Mouse (Mus musculus) adrenal gland, adult 18-20 months (tissue): Measurements from ENCODE around the gene Olfr1471. TPM values are rescaled to one million over a fixed set of nuclear protein-coding genes. Genes with fewer than 3 reads are reported as not detected.
"Not testable (repeated sequence)": the region's sequence is repeated elsewhere in the genome, so short reads cannot be mapped to it uniquely, and the experiment has no call there.

Experiments used
- DNase-seq, 2 experiments: peaks; one replicate each; pipeline ENCODE4 v3.0.0; 2021 to 2022; ENCODE audit warnings: low spot score in 2 of 2
- long read RNA-seq, 2 experiments: library from polyadenylated mRNA; stranded (forward); transcript quantifications; one replicate each; pipeline ENCODE4 v2.0.0; 2021
- total RNA-seq, 2 experiments: library from RNA; stranded (reverse); gene quantifications; 1 replicate in 1 of 2; 2 replicates in 1 of 2; pipeline ENCODE4 v1.2.3; 2021

Gene Olfr1471
- total RNA-seq: not detected
- long read RNA-seq, experiment 1: 0 reads
- long read RNA-seq, experiment 2: 0 reads

DNA sequence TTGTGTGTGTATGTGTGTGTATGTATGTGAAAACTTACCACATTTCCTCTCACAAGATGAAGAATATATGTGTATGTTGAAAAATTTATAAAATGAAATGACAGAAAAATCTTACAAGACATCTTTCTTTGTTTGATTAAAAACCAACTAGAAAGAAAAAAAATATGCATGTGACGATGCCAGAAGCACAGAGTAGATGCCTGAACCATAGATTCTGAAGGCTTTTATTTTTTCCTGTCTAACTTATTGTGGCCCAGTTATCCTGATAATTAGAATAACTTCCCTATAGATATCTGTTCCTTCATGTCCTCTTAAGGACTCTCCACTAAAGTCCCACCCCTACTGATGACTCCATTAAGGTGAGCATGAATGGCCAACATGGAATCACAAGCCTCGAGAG, at the start of gene Olfr1471:
Gene Olfr1471 (plus strand): TSS at position 301 of the 400 bp plus-strand sequence.
- DNase-seq: not testable (repeated sequence)

DNA sequence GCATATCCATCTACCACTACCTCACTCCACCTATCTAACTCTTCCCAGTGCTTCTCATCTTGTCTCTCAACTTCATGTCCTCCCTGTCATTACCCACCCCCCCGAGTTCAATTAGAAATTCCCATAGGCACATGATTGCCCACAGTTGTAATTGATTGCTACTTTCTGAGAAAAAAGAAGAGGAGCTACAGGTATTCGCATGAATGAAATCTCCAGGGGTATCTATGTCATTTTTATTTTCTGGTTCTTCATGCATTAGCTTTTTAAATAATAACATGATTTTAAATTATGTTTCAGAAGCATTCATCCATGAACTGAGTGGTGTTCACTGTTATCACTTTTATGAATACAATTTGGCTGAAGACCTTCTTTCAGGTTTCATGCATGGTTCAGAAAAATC, 35.7 kb upstream of the Olfr1471 start, which contains the start of gene Olfr1469:
Gene Olfr1469 (plus strand): TSS at position 301 of the 400 bp plus-strand sequence.
- no peak for DNase-seq

DNA sequence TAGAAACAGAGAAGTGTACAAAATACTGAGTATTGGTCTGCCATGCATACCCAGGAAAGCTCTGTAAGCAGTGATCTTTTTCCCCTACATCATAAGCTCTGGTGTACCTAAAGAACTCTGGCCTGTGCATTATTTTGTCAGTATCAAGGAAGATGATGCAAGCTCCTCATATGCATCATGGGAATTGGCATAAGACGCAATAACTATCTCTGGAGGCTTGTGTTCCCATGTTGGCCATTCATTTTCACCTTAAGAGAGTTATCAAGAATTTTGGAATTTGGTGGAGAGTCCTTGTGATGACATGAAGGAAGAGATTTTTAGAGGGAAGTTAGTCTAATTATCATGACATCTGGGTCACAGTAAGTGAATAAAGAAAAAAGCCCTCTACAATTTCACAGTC, 12.8 kb downstream of the Olfr1471 start, which contains the start of gene Olfr1472:
Gene Olfr1472 (minus strand): TSS at position 101 of the 400 bp plus-strand sequence.
- no peak for DNase-seq

DNA sequence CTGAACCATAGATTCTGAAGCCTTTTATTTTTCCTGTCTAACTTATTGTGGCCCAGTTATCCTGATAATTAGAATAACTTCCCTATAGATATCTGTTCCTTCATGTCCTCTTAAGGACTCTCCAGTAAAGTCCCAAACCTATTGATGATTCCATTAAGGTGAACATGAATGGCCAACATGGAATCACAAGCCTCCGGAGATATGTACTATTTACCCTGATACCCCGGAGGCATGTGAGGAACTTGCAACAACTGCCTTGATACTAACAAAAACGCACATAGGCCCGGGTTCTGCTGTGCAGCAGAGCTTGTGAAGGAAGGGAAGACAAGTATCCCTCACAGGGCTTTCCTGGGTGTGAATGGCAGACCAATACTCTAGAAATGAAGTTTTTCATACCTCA, 26.1 kb downstream of the Olfr1471 start, which contains the start of gene Olfr1474:
Gene Olfr1474 (plus strand): TSS at position 301 of the 400 bp plus-strand sequence.
- not testable (repeated sequence) for DNase-seq

DNA sequence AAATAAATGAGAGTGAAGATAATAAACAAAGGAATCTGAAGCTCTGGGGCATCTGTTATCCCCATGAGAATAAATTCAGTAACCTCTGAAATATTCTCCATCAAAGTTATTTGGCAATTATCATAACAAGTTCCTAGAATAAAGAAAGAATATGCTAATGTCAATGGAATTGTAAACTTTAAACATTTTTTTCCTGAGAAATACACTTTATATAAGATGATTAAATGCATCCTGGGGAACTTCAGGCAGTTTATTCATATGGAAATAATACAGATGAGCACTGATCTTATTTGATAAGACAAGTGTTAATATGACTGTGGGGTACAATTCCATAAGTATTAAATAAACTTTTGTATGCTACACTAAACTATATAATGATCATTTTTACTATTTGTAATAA, 36.9 kb downstream of the Olfr1471 start, which contains the start of gene Olfr1475:
Gene Olfr1475 (minus strand): TSS at position 101 of the 400 bp plus-strand sequence.
- no peak for DNase-seq

DNA sequence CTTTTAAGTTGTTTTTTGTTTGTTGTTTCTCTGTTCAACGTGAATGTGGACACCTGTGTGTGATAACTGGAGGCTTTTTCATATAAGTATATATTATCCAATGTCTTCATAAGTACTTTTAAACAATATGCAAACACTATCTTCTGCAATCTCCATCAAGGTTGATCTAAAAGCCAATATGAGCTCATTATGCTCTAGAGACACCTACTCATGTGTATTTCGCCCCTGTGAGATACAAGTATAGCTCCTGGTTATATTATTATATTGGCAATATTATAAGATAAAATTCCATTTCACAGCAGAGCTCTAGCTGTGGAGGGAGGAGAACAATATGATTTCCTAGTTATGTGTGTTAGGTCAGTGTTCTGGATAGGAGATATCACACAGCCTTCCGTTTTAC, 57.0 kb downstream of the Olfr1471 start, which contains the start of gene Olfr1477:
Gene Olfr1477 (plus strand): TSS at position 301 of the 400 bp plus-strand sequence.
- no peak for DNase-seq

Other genes starting within 250 kb of the Olfr1471 start
- gene Olfr1463, start 212.1 kb upstream of the Olfr1471 start, total RNA-seq: not detected
- gene Olfr1465, start 127.9 kb upstream of the Olfr1471 start, total RNA-seq: not detected
- gene Olfr1466, start 104.5 kb upstream of the Olfr1471 start, total RNA-seq: not detected
- gene Olfr1467, start 81.2 kb upstream of the Olfr1471 start, total RNA-seq: not detected
- not detected for gene Olfr1469, start 35.6 kb upstream of the Olfr1471 start, total RNA-seq
- gene Olfr1472, start 12.7 kb downstream of the Olfr1471 start, total RNA-seq: not detected
- not detected for gene Olfr1474, start 26.2 kb downstream of the Olfr1471 start, total RNA-seq
- gene Olfr1475, start 36.8 kb downstream of the Olfr1471 start, total RNA-seq: not detected
- not detected for gene Olfr1477, start 57.1 kb downstream of the Olfr1471 start, total RNA-seq
- not detected for gene Olfr1480, start 84.5 kb downstream of the Olfr1471 start, total RNA-seq
- gene Olfr1484, start 140.1 kb downstream of the Olfr1471 start, total RNA-seq: not detected
- gene Olfr1487, start 174.0 kb downstream of the Olfr1471 start, total RNA-seq: not detected
- gene Olfr1489, start 188.2 kb downstream of the Olfr1471 start, total RNA-seq: not detected
- gene Olfr1490, start 207.7 kb downstream of the Olfr1471 start, total RNA-seq: not detected